8 mouse cellular contexts compared by ENCODE assay signal in genomic region chr2:75137983-75138745, GRCm38 (mm10).
DNase-seq lines count a peak whose midpoint lies in the region; ATAC-seq and TF ChIP-seq lines count a peak whose summit lies in the region.

No protein-coding gene starts in this region.

- no peaks in the 10 kb centered on the region for H3K36me3 ChIP-seq in hindbrain, postnatal 0 days (ENCODE audit: insufficient read depth, low read length)

- peak; percentile 82 to 83 for DNase-seq in adrenal gland, adult 18-20 months (ENCODE audit: low spot score in 2 of 2)
- peak; percentile 57 to 77 for DNase-seq in cerebellum, postnatal 25 days
- peak; percentile 30 to 31 for DNase-seq in gastrocnemius, adult 8-10 months (ENCODE audit: low spot score in 2 of 2)
- peak; percentile 75 for DNase-seq in hindbrain, postnatal 0 days (ENCODE audit: low spot score)
- peak; percentile 39 to 69 for DNase-seq in left cerebral cortex, postnatal 14 days (ENCODE audit: low spot score in 2 of 2)
- DNase-seq in right cerebral cortex, postnatal 4 days: peak; percentile 87

- 0 out of 2 replicates have a peak overlapping the region, but pooled peaks have one; percentile 43 for H3K9ac ChIP-seq in hindbrain, postnatal 0 days (replicated peaks; ENCODE audit: low read length)

- 8% methylated on average over 29 of the region's 29 CpGs for WGBS in hindbrain, postnatal 0 days

- no peak overlapping the region for H3K27ac ChIP-seq in hindbrain, postnatal 0 days

- no peaks in the 10 kb centered on the region for H3K9me3 ChIP-seq in hindbrain, postnatal 0 days (ENCODE audit: low read length)

- intact Hi-C loops in left cerebral cortex, postnatal 14 days (cut with DNase I): loop anchor here (1.0 to 10.0 kb wide), 4 partner anchors 171 to 447 kb away; partner anchors contain the start of gene Hoxd8

- H3K4me1 ChIP-seq in hindbrain, postnatal 0 days (ENCODE audit: insufficient read depth, low read length): peaks cover 8% of the 10 kb centered on the region; the same call in 1 of the 2 replicates

- H3K27me3 ChIP-seq in hindbrain, postnatal 0 days (ENCODE audit: insufficient read depth, low read length): peaks cover 43% of the 10 kb centered on the region

- ATAC-seq in hindbrain, postnatal 0 days: peak; percentile 40; the same call in 1 of the 2 replicates
- ATAC-seq in megakaryocyte progenitor cell, adult 5-6 weeks (replicated peaks; ENCODE audit: poor library complexity): peak; percentile 85
- no peak for ATAC-seq in erythroblast, adult 5-6 weeks (replicated peaks; ENCODE audit: low FRiP score, poor library complexity, severe bottlenecking)

- peak; percentile 60 for TF ChIP-seq CTCF in hindbrain, postnatal 0 days (IDR thresholded peaks at IDR 0.05; ENCODE audit: low read depth)

- H3K4me3 ChIP-seq in hindbrain, postnatal 0 days (ENCODE audit: low read length): peak overlapping the region; percentile 29

- H3K4me2 ChIP-seq in hindbrain, postnatal 0 days (ENCODE audit: low read depth, low read length): peak overlapping the region; percentile 88

Comparison
In these comparisons a context has a peak if more than half of its experiments do, and no peak if none do; other contexts are left out.
1. DNase-seq: peak in every context shown above with its lines; median percentile 87 in right cerebral cortex, postnatal 4 days; 82 in adrenal gland, adult 18-20 months; 75 in hindbrain, postnatal 0 days; 67 in cerebellum, postnatal 25 days; 54 in left cerebral cortex, postnatal 14 days; 30 in gastrocnemius, adult 8-10 months.